Mouse (Mus musculus) olfactory bulb, adult 2 months (tissue): Measurements from ENCODE around the gene Zar1. TPM values are rescaled to one million over a fixed set of nuclear protein-coding genes. Genes with fewer than 3 reads are reported as not detected.
"Not testable (repeated sequence)": the region's sequence is repeated elsewhere in the genome, so short reads cannot be mapped to it uniquely, and the experiment has no call there.

Experiments
- H3K27ac ChIP-seq: fragments of 200-500 bp; 2 replicates; pipeline ENCODE4 v1.5.1; 2012; ENCODE audit warnings: low read depth, low read length; ENCODE audit not compliant: insufficient read depth
- H3K4me1 ChIP-seq: fragments of 200-500 bp; 2 replicates; pipeline ENCODE4 v1.6.1; 2012; ENCODE audit warnings: low read length; ENCODE audit not compliant: control insufficient read depth, insufficient read depth
- H3K4me3 ChIP-seq: fragments of 200-500 bp; 2 replicates; pipeline ENCODE4 v1.5.1; 2012; ENCODE audit warnings: mild to moderate bottlenecking, low read depth, low read length, moderate library complexity; ENCODE audit not compliant: insufficient read depth
- CTCF ChIP-seq: fragments of 200-500 bp; IDR thresholded peaks from 2 replicates; pipeline ENCODE4 v1.5.1; 2012; ENCODE audit warnings: low read depth, mild to moderate bottlenecking, low read length, moderate library complexity; ENCODE audit not compliant: insufficient read depth
- POLR2A ChIP-seq: fragments of 200-500 bp; IDR thresholded peaks from 2 replicates; pipeline ENCODE4 v1.6.1; 2012; ENCODE audit warnings: mild to moderate bottlenecking, low read depth, low read length, moderate library complexity; ENCODE audit not compliant: insufficient read depth
- WGBS: fragments of 180-500 bp; shearing (Covaris S2); methylation state at CpG from one replicate; pipeline ENCODE4 v1.1.7; 2018; 5-methylcytosine and 5-hydroxymethylcytosine counted together
- polyA plus RNA-seq: library from polyadenylated mRNA; stranded (reverse); fragments of >200 nt; gene quantifications from 2 replicates; pipeline ENCODE4 v1.2.4, GENCODE M21; 2012; ENCODE audit warnings: low replicate concordance; ENCODE audit not compliant: missing spikeins, insufficient read depth, insufficient read length

The Zar1 gene
- polyA plus RNA-seq = not detected in 2 replicates

GRCm38 (mm10) chr5:72580970-72581332 lies at the start of gene Zar1:
Gene Zar1 (minus strand): TSS chr5:72581254.
- peak within 1 kb of the TSS; percentile 47 for H3K4me3 ChIP-seq
- WGBS = 17% methylated on average over 19 of the region's 21 CpGs
- H3K4me1 ChIP-seq = not testable (repeated sequence)
- peak within 1 kb of the TSS; percentile 77 for H3K27ac ChIP-seq

DNA sequence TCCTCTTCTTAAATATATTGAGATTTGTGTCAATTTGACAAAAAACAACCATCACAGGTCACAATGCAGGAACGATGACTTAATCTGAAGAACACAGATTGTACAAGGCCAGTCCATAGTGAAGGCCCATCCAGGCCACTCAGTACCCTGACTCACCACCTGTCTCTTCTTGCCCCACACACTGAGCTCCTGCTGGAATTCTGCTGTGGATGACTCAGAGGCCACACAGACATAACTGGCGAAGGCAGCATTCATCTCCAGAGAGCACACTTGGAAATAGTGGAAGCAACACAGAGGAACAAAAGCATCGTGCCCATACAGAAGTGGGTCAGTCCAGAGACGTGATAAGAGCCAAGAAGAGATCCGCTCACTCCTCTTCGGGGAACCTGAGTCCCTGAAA lies 49.0 kb upstream of the Zar1 start:
- Histone ChIP-seq H3K4me3 (no peak overlapping the region), H3K4me1 (no peaks in the 10 kb centered on the region), H3K27ac (no peak overlapping the region)
- 70% methylated on average over 6 of the region's 6 CpGs for WGBS
- no peak for TF ChIP-seq POLR2A
- no peak for TF ChIP-seq CTCF

DNA sequence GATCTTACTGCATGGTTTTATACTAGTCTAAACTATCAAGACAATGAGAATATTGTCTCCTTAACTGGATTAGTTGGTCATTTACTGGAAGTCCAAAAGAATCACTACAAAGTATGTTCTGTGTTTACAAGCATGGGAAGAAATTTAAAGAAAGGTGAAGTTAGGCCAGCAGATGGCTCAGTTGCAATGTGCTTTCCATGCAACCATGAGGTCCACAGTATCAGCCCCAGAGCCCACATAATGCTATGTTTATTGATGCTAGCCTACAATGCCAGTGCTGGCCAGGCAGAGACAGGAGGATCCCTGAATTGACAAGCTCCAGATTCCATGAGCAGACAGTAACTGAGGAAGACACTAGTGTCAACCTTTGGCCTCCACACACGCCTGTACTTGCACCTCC lies 40.0 kb upstream of the Zar1 start:
- Histone ChIP-seq H3K27ac (no peak overlapping the region), H3K4me1 (no peaks in the 10 kb centered on the region), H3K4me3 (no peak overlapping the region)
- no peak for TF ChIP-seq POLR2A
- WGBS = 96% methylated on average over 1 of the region's 1 CpGs

- Histone ChIP-seq H3K4me3 (no peak overlapping the region), H3K4me1 (no peaks in the 10 kb centered on the region), H3K27ac (no peak overlapping the region)
- 87% methylated on average over 4 of the region's 4 CpGs for WGBS
- TF ChIP-seq POLR2A = no peak
- TF ChIP-seq CTCF = no peak
Measured at GRCm38 (mm10) chr5:72617413-72617812, 36.4 kb upstream of the Zar1 start.

- TF ChIP-seq POLR2A (no peak), CTCF (no peak)
- Histone ChIP-seq H3K4me3 (no peak overlapping the region), H3K4me1 (no peaks in the 10 kb centered on the region), H3K27ac (no peak overlapping the region)
- 94% methylated on average over 4 of the region's 4 CpGs for WGBS
Measured at GRCm38 (mm10) chr5:72603138-72603537, 22.1 kb upstream of the Zar1 start.

DNA sequence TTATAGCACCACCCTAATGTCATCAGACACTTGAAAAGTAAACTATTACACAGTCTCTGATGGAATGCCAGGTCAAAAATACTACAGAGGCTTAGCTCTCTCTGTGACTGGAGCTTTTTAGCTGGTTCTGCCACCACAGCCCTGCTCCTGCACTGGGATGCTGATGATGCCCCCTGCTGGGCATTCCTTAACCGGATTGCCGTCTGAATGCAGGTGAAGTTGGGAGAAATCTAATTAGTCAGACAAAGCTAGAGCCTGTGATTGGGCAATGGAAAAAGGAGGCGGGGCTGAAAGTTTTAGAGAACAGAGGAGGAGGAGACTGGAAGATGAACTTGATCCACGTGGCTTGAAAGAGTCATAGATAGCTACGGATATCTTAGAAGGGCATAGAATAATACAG lies 20.0 kb upstream of the Zar1 start:
- no peaks in the 10 kb centered on the region for H3K4me1 ChIP-seq
- H3K27ac ChIP-seq = no peak overlapping the region
- TF ChIP-seq CTCF (peak; percentile 49; the same call in 1 of the 2 replicates), POLR2A (no peak)
- WGBS = 11% methylated on average over 5 of the region's 5 CpGs
- H3K4me3 ChIP-seq = no peak overlapping the region

- Histone ChIP-seq H3K27ac (no peak within 1 kb of the TSS), H3K4me3 (peak within 1 kb of the TSS; percentile 23), H3K4me1 (peaks cover 7% of the 10 kb centered on the region)
- 5% methylated on average over 38 of the region's 38 CpGs for WGBS
- TF ChIP-seq CTCF (no peak), POLR2A (no peak)
Measured at GRCm38 (mm10) chr5:72587192-72587681, 6.2 kb upstream of the Zar1 start, which contains the start of gene Gm5868. Gene Gm5868 (minus strand): TSS chr5:72587551.

GRCm38 (mm10) chr5:72586667-72587191 lies 5.7 kb upstream of the Zar1 start:
- H3K27ac ChIP-seq, H3K4me1 ChIP-seq: not testable (repeated sequence)
- WGBS = 48% methylated on average over 25 of the region's 25 CpGs
- peak overlapping the region; percentile 23; the same call in 1 of the 2 replicates for H3K4me3 ChIP-seq

DNA sequence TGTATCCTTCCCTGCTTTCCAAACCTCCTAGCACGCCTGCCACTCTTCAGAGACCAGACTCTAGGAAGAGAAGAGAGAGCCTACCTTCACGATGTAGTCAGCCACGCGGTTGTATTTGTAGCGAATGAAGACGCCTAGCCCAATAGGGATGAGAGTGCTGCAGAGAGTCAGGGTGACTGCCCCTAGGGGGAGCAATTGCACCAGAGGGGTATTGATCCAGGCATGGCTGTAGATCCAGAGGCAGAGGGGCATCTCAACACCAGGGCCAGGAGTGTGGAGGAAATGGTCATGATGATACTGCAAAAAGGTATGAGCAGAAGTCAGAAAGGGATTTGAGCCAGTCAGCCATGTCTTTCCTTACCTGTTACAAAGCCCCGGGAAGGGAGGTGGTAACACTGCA lies 5.1 kb upstream of the Zar1 start:
- WGBS = 58% methylated on average over 7 of the region's 7 CpGs
- H3K4me1 ChIP-seq, H3K27ac ChIP-seq, H3K4me3 ChIP-seq: not testable (repeated sequence)

GRCm38 (mm10) chr5:72580088-72580969 lies 725 bp downstream of the Zar1 start:
- WGBS = 5% methylated on average over 70 of the region's 73 CpGs
- Histone ChIP-seq H3K4me3 (peak overlapping the region; percentile 47), H3K27ac (peak overlapping the region; percentile 77)
- not testable (repeated sequence) for H3K4me1 ChIP-seq

GRCm38 (mm10) chr5:72579599-72579998 lies 1.5 kb downstream of the Zar1 start:
- H3K27ac ChIP-seq, H3K4me1 ChIP-seq, H3K4me3 ChIP-seq: not testable (repeated sequence)
- 28% methylated on average over 10 of the region's 10 CpGs for WGBS
